Mouse (Mus musculus) cerebral cortex, adult 2 months (tissue): ENCODE measurements around the gene Pqlc2.

Experiments used
- WGBS: fragments of 180-500 bp; shearing (Covaris S2); methylation state at CpG from one replicate; pipeline ENCODE4 v1.1.7; 2018; 5-methylcytosine and 5-hydroxymethylcytosine counted together

The Pqlc2 gene

DNA sequence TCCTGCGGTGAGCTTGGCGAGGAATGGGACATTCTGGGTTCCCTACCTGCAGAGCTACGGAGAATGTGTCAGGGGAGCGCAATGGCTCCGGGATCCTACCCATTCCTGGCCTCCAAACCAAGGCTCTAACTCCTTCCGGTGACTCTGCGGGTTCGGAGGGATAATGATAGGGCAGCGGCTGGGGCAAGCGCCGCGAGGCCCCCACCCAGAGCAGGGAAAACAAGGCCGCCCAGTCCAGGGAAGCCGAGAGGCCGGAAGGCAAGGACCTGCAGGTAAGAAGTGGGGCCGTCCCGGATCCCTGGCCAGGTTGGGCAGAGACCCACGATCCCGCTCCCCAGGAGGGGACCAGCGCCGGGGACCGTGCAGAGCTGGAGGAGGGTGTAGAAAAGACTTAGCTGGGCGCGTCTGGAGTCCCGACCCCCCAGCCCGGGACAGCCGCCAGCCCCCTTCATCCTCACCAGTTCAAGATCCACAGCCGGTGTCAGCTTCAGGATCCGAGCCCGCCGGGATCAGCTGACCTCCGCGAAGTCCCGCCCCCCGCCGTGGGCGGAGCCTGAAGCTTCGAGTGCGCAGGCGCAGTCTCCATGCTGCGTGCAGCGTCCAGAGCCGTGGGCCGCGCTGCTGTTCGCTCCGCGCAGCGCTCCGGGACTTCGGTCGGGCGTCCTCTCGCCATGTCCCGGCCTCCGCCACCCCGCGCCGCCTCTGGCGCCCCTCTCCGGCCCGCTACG is at the start of gene Pqlc2, which contains the start of gene Akr7a5:
Gene Pqlc2 (minus strand): TSS at position 538 of the 728 bp plus-strand sequence.
Gene Akr7a5 (plus strand): TSS at position 574 of the 728 bp plus-strand sequence.
- WGBS = under 1% methylated on average over 63 of the region's 63 CpGs

DNA sequence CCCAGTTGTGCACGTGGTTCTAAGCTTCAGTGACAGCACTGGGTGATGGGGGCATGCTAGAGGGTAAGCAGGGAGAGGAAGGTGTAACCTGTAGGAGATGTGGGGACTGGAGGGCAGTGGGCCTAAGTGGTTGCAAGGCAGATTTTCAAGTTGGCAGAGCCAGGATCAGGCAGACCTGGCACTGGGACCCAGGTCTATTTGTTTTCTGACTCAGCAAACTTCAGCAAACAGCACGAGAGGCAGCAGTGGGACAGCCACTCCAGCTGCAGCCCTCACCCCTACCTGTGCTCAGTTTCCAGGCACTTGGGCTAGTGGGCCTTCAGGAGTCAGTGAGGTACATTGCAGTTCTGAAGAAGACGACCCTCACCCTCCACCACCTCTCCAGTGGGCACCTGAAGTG is 46.7 kb upstream of the Pqlc2 start:
- 91% methylated on average over 3 of the region's 3 CpGs for WGBS

DNA sequence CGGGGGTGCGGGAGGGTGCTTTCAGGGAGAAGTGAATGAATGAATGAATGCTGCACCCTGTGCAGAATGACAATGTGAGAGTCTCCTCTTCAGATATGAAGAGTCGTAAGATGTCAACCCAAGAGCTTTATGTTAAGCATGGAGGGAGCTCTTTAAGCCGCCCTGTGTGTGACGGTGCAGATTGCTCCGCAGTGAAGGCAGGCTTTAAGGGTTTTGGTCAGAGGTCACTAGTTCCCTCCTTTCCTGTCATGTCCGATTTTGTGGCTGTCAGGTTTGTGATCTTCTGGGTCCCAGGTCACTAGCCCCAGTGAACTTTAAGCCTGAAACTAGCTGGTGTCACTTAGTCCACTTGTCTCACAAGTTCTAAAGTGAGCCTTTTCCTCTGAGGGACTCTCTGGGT is 42.3 kb upstream of the Pqlc2 start:
- WGBS = under 1% methylated on average over 7 of the region's 7 CpGs

DNA sequence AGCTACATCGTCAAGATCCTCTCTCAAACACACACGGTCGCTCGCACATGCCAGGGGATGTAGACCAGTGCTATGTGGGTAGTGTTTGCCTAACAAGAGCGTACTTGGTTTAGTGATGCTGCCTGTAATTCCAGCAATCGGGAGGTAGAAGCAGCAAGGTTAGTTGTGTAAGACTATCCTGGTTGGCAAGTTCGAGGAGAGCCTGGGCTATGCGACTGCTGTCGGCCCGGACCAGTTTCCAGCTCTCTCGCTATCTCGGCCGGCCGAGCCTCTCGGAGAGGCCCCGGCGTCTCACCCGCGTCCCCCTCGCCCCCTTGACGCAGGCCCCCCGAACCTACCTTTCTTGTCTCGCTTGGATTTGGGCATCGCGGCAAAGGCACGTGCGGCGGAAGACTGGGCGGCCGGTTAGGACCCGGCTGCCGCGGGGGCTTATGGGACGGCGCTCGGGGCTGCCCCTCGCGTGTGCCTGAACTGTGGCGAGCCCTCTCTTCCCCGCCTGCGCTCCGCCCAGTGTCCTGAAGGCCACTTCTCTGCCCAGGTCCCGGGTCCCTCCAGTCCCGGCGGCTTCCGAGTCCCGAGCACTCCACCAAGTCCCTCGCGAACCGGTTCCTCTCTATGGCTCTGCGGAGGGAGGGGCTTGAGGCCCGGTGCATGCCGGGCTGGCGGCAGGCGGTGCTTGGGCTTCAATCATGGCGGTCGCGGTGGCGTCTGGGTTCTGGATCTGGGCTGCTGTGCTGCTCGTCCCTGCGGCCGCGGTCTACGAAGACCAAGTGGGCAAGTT is 41.6 kb upstream of the Pqlc2 start, which contains the start of the genes Mrto4, Emc1 and Ubr4:
Gene Mrto4 (minus strand): TSS at position 646 of the 781 bp plus-strand sequence.
Gene Emc1 (plus strand): TSS at position 657 of the 781 bp plus-strand sequence.
Gene Ubr4 (plus strand): TSS at position 679 of the 781 bp plus-strand sequence.
- under 1% methylated on average over 64 of the region's 64 CpGs for WGBS

DNA sequence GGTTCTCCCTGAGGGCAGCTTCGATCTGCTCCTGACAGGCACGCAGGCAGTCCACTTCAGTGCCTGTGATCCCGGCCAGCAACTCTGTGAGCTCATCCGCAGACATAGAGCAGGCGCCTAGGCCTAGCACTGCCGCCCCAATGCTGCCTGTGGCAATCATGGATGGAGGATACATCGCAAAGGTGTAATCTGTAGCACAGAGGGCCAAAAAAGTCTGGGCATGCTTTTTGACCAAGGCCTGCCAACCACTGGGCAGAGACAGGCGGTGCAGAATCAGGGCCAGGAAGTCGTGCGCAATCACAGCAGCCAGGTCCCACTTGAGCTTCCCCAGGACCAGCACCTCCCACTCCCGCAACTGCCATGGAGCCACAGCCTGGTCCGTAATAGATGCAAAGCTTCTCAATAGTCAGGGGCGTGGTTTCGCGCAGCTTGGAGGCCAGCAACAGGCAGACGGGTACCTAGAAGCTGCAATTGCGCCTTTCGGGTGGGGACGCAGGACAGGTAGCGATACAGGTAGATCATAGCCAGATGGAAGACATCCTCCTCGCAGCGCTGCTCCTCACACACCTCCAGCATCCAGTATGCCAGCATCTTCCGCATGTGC is 35.0 kb upstream of the Pqlc2 start:
- 86% methylated on average over 23 of the region's 23 CpGs for WGBS

DNA sequence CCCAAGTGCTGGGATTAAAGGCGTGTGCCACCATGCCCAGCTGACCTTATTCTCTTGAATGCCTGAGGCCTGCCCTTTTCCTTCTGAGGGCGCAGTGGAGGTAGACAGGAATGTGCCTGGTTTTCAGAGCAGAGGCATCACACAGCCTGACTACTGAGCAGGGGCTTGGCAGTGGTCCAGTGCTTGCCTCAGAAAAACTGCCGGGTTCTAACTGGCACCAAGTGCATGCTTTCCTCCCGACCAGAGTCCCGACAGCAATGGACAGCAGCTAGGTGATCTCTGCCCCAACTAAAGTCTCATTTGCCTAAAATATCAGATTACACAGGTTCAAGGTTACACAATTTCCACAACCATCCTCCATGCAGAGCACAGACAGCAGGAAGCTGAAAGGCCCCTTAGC is 33.2 kb upstream of the Pqlc2 start:
- 60% methylated on average over 5 of the region's 5 CpGs for WGBS

DNA sequence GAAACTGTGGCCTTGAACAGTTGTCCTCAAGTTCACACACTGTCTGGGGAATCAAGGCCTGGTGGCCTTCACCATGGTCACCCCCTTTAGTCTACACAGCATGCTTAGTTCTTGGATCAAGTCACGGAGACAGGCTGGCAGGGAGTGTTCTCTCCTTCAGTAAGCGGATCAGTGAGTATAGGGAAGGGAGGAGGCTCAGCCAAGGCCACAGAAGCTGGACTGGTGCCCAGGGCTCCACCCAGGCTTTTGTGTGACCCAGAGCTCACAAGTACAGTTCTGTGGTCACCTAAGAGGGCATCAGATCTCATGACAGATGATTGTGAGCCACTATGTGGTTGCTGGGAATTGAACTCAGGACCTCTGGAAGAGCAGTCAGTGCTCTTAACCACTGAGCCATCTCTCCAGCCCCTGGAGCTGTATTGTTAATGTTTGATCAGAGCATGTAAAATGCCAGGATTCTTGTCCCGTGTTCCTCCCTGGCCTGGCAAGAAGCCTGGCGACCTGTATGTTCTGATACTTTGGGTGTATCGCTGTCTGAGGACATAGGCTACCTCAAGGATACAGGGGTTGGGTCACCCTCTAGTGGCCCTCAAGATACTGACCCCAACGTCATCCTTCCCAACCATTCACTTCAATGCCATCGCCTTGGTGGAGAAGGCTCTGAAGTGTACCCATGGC is 31.2 kb upstream of the Pqlc2 start:
- 77% methylated on average over 7 of the region's 7 CpGs for WGBS

DNA sequence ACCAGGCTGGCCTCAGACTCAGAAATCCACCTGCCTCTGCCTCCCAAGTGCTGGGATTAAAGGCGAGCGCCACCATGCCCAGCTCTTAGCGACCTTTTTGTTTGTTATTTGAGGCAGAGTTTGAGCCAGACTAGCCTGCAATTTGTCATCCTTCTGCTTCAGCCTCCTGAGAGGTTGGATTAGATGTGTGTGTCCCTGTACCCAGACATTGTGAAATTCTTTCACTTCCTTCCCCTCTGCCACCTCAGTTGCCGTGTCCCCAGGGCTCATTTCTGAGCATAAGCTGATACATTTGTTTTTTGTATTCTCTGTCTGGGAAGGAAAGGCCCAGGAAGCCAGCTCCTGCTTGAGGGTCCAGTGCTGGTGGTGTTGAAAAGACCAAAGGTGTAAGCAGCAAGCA is 30.3 kb upstream of the Pqlc2 start:
- WGBS = 80% methylated on average over 4 of the region's 4 CpGs

DNA sequence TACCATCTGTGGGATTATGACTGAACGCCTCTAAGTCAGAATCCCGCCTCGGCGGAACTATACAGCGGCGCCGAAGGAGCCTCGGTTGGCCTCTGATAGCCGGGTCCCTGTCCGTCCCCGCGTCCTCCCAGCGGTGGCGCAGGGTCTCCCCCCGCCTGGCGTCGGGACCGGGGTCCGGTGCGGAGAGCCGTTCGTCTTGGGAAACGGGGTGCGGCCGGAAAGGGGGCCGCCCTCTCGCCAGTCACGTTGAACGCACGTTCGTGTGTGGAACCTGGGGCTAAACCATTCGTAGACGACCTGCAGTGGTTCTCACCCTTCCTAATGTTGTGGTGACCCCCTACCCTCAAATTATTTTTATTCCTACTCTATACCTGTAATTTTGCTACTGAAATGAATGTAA is 27.6 kb upstream of the Pqlc2 start:
- WGBS = 56% methylated on average over 33 of the region's 33 CpGs

DNA sequence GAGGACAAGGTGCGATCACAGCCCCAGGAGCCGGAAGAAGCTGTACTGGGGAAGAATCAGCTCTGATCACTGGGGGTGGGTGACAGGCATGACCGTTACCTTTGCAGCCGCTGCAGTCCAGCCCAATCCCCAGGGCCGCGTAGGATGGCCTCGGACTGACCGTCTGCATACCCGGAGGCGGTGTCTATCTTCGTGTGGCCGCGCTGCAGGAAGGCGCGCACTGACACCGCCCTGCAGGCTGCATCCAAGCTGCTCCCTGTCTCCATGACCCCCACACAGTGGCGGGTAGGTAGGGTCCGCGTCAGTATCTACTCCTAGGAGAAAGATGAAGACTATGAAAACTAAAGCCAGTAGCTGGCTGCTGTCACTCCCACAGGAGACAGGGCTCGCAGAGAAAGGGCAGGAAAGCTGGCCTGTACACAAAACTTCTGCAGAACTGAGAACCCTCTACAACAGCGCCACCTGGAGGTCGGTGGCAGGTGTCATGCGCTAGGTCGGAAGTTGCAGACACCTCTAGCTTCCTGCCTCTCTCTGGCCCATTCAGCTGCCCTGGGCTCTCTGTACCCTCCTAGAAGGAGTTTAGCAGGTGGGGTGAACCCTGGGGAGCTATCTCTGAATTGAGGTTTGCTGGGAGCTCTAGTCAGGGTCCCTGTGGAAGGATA is 26.4 kb upstream of the Pqlc2 start:
- WGBS = 22% methylated on average over 24 of the region's 24 CpGs

DNA sequence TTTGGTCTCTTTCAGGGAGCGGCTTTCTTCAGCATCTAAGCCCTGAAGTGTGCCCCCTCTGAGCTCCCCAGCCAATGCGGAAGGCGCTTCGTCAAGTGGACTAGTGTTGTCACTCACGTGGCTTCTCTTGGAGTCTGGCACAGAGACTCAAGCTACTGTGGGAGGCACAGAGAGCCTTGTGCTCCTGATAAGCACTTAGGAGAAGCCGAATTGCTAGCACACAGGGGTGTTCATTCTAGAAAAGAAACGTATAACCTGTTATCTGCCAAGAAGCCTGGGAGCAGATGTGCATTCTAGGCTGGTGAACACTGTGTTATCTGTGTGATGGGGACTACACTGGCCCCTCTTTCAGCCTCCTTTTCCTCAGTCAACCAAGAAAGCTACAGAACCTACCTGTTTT is 25.0 kb upstream of the Pqlc2 start:
- WGBS = 50% methylated on average over 7 of the region's 7 CpGs

DNA sequence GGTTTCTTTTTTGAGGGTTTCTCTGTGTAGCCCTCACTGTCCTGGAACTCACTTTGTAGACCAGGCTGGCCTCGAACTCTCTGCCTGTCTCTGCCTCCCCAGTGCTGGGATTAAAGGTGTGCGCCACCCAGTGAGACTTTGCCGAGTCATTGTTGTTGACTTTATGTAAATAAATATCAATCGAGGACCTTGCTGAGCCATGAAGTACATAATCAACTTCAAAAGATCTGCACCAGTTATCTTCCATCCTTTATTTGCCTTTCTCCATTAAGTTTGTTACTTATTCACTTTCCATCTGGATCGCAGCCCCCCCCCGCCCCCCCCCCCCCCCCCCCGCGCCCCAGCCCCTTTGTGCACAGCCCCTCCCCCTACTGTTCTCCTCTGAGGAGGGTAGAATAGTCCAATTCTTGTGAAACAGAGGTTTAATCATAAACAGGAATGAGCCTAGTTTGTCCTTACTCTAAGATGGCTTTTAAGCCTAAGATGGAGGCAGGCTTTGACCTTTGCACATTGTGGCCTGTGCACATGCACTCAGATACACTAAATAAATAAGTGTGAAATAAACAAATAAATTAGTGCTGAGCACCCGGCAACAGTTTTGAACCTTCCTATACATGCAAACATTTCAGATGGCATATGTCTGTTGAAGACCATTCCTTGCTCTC is 24.3 kb upstream of the Pqlc2 start:
- 78% methylated on average over 6 of the region's 9 CpGs for WGBS

DNA sequence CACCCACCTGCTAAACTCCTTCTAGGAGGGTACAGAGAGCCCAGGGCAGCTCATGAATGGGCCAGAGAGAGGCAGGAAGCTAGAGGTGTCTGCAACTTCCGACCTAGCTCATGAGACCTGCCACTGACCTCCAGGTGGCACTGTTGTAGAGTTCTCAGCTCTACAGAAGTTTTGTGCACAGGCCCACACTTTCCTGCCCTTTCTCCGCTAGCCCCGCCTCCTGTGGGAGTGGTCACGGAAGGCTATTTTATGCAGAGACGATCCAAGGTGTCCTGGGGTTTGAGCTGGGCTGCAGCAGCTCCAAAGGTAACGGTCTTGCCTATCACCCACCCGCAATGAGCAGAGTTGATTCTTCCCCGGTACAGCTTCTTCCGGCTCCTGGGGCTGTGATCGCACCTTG is 20.1 kb upstream of the Pqlc2 start:
- WGBS = 15% methylated on average over 10 of the region's 10 CpGs

DNA sequence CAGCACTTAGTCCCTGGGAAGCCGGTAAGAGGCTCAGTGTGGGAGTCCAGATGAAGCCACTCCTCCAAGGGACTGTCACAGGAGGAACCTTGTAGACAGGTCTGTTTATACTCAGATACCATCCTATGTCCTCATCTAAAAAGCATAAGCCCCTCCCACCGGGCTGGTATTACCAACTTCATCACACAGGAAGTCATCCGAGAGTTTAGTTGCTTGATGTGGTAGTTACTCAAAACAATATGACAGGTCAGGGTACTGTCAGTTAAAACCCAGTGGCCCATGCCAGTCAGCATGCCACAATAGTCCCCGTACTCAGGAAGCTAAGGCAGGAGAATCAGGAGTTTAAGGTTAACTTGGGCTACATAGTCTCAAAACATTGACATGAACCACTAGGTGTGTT is 9.2 kb upstream of the Pqlc2 start:
- 95% methylated on average over 4 of the region's 4 CpGs for WGBS

DNA sequence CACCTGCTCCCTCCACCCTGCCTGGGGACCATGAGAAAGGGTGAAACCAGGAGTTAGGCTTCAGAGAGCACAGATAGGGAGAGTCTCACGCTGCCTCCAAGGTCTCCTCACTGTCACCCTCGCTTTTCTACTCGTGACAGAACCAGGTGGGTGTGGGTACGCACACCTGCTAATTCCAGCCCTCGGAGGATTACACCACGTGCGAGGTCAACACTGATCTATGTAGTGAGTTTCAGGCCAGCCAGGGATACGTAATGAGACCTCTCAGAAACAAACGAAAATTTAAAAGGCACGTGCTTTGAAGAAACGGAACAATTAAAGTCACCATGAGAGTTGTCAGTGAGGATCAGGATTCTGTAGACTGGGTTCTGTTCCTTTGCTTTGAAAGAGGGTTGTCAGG is 7.9 kb upstream of the Pqlc2 start:
- WGBS = 94% methylated on average over 11 of the region's 11 CpGs

DNA sequence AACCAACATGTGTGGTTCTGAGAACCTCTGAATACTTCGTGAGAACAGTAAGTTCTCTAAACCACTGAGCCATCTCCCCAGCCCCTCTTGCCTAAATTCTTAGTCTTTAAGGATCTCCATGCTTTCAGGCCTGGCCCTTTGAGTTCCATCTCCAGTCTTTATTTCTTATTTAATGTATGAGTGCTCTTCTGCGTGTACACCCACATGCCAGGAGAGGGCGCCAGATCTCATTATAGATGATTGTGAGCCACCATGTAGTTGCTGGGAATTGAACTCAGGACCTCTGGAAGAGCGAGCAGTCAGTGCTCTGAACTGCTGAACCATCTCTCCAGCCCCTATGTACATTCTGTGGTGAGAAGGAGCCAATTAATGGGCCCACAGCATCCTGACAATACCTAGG is 2.1 kb upstream of the Pqlc2 start:
- 72% methylated on average over 4 of the region's 4 CpGs for WGBS

DNA sequence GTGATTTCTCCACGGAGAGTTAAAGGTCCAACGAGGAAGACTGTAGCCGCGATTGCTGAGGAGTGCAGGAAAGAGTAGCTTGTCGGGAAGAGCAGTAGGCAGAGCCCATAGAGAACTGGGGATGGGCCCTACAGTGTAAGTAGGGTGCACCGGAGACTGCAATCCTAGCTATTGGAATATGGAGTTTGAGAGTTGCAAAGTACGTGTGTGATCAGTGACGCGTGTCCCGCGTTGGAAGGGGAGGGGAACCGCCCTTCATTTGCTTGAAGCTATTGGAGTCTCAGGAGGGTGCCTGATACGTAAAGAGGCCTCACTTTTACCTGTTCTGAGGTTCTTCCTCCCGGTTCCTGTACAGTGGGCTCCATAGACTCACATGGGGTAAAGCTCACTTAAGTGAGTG is 1.2 kb upstream of the Pqlc2 start:
- WGBS = 22% methylated on average over 14 of the region's 14 CpGs

DNA sequence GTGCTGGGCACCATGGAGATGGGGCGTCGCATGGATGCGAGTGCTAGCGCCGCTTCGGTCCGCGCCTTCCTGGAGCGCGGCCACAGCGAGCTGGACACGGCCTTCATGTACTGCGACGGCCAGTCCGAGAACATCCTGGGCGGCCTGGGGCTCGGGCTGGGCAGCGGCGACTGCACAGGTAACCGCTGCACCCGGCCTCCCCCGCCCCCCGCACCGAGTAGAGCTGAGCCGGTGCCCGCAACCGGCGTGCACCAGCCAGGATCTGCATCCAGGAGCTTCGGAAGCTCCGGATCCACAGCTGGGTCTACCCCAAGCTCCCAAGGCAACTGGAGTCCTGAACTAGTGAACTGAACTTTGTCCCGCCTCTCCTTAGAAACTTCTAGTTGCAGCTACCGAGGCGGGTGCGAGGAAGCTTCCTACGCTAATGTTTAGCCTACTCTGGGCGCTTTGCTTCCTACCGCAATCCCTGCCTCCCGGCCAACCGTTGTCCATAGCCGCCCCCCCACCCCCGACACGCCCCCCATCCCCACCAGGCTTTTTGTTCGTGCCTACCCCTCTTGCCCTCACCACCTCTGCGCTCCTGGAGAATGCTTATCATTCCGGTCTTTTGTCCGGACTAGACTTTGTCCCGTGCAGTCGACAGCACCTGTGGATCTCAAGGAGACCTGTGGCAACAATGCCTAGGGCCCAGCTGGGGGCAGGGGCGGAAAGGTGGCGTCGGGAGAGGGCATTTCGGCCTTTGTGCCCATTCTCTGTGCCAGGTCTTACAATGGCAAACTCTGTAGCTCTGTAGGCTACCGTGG is 592 bp upstream of the Pqlc2 start:
- WGBS = 1% methylated on average over 53 of the region's 53 CpGs

DNA sequence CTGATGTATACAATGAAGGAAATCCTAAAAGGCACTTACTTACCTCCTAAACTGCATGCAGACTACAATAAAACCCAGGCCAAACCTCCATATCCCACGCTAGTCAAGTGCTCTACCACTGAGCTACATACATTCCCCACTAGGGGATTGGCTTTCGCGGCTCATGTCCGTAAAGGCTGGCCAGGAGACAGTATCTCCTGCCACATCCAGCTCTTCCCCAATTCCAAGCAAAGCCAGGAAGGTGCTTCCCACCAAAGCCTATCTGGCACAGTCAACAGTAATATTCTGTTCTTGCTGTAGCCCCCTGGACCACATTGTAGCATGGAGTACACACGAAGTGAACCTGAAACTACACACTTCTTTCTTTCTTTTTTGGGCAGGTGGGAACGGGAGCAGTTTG is 857 bp downstream of the Pqlc2 start:
- 28% methylated on average over 6 of the region's 6 CpGs for WGBS

DNA sequence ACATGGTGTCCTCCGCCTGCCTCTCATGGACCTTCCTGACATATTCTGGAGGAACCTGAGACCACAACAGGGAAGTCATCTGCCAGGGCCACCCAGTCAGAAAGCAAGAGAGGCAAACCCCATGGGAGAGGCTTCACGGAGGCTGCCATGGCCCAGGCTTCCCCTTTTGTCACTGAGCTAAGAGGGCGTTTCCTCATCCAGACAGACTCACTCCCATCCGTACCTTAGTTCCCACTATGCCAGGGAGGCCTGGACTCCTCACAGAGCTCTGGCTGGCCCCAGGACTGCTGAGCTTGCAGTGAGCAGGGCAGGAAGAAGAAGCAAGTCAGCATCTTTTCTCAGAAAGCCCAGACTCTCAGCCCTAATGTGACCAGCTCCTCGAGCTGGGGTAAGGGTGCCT is 2.6 kb downstream of the Pqlc2 start:
- 85% methylated on average over 5 of the region's 5 CpGs for WGBS
